Mouse (Mus musculus) liver, postnatal 0 days (tissue): ENCODE results near the gene Actb.

Source experiments
- CTCF ChIP-seq: sonication (generic); IDR thresholded peaks from 2 replicates; pipeline ENCODE4 v1.5.1; 2016; ENCODE audit warnings: antibody characterized with exemption, low read depth
- EP300 ChIP-seq: IDR thresholded peaks from 2 replicates; pipeline ENCODE4 v1.6.1; 2016; ENCODE audit warnings: antibody characterized with exemption, low read depth, mild to moderate bottlenecking

DNA sequence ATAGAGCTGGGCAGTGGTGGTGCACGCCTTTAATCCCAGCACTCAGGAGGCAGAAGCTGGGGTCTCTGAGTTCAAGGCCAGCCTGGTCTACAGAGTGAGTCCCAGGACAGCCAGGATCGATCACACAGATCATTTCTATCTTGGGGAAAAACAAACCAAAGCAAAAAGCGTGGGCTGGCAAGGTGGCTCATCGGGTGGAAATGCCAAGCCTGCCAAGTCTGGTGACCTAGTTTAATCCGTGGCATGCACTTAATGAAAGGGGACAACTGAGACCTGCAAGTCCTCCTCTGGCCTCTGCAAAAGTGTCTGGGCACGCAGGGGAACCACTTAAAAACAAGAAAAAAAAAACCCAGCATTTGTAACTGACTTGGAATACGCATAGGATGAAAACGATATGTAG is 26.2 kb upstream of the Actb start:
- no peak for TF ChIP-seq CTCF
- TF ChIP-seq EP300 = no peak
